Mouse (Mus musculus) CH12.LX (cell line): ENCODE results near the gene Nprl3. TPM values are rescaled to one million over a fixed set of nuclear protein-coding genes. Genes with fewer than 3 reads are reported as not detected.

ENCODE experiments used
- DNase-seq: peaks from one replicate; pipeline ENCODE4 v3.0.0-alpha.2; 2013; ENCODE audit errors: extremely low read depth
- H3K27ac ChIP-seq: 2 replicates; pipeline ENCODE4 v1.5.1; 2012; ENCODE audit warnings: low read depth, mild to moderate bottlenecking, control low read depth, moderate library complexity; ENCODE audit not compliant: insufficient read depth
- H3K27me3 ChIP-seq: replicated peaks from 2 replicates; pipeline ENCODE3; 2012; ENCODE audit warnings: inconsistent platforms
- H3K36me3 ChIP-seq, 2 experiments: replicated peaks in 1 of 2; 2 replicates each; pipeline versions ENCODE3 to v1.6.1; 2012; ENCODE audit warnings: inconsistent platforms in 1 of 2, low read length in 1 of 2, mild to moderate bottlenecking in 1 of 2, mixed read lengths in 1 of 2, moderate library complexity in 1 of 2; ENCODE audit not compliant: control insufficient read depth in 1 of 2, insufficient read depth in 1 of 2
- H3K4me1 ChIP-seq, 2 experiments: 2 replicates each; pipeline ENCODE4 v1.6.1; 2012; ENCODE audit warnings: inconsistent platforms in 1 of 2, moderate library complexity in 1 of 2; ENCODE audit not compliant: insufficient read depth in 2 of 2, control insufficient read depth in 1 of 2
- H3K4me2 ChIP-seq: 2 replicates; pipeline ENCODE4 v1.6.1; 2012; ENCODE audit warnings: low read depth, mild to moderate bottlenecking, control low read depth; ENCODE audit not compliant: poor library complexity, insufficient read depth, severe bottlenecking
- H3K4me3 ChIP-seq, 3 experiments: fragments of 150-350 bp in 1 of 3; sonication (generic) in 1 of 3; replicated peaks in 1 of 3; 2 replicates each; pipeline versions ENCODE3 to v1.5.1; 2011 to 2012; ENCODE audit warnings: low read depth in 2 of 3, low read length in 2 of 3, mild to moderate bottlenecking in 2 of 3, moderate library complexity in 2 of 3, control low read depth in 1 of 3, improper control_type of control experiment in 1 of 3, inconsistent platforms in 1 of 3, mixed read lengths in 1 of 3; ENCODE audit not compliant: poor library complexity in 1 of 3
- H3K79me2 ChIP-seq: replicated peaks from 2 replicates; pipeline ENCODE4 v1.6.1; 2012; ENCODE audit warnings: mild to moderate bottlenecking, moderate library complexity; ENCODE audit not compliant: control insufficient read depth, poor library complexity, insufficient read depth, severe bottlenecking; ENCODE audit errors: extremely low read depth
- H3K9ac ChIP-seq: 2 replicates; pipeline ENCODE4 v1.6.1; 2012; ENCODE audit warnings: low read depth, mild to moderate bottlenecking, control low read depth, moderate library complexity; ENCODE audit not compliant: insufficient read depth
- H3K9me3 ChIP-seq: replicated peaks from 2 replicates; pipeline ENCODE3; 2012; ENCODE audit warnings: low read length, inconsistent platforms, mixed read lengths
- BHLHE40 ChIP-seq: IDR thresholded peaks from 2 replicates; pipeline ENCODE4 v1.6.1; 2011; ENCODE audit warnings: mild to moderate bottlenecking, low read depth, low read length, improper control_type of control experiment
- E2F4 ChIP-seq: IDR thresholded peaks from 2 replicates; pipeline ENCODE4 v1.6.1; 2011; ENCODE audit warnings: low read depth, low read length, improper control_type of control experiment; ENCODE audit not compliant: insufficient replicate concordance
- ETS1 ChIP-seq: conservative IDR thresholded peaks from 2 replicates; pipeline ENCODE4 v1.6.1; 2012; ENCODE audit warnings: low read depth, mild to moderate bottlenecking, inconsistent platforms, low read length, improper control_type of control experiment, moderate library complexity
- MAZ ChIP-seq: IDR thresholded peaks from 2 replicates; pipeline ENCODE4 v1.6.1; 2012; ENCODE audit warnings: low read depth, mild to moderate bottlenecking, inconsistent platforms, low read length, improper control_type of control experiment, moderate library complexity
- MXI1 ChIP-seq: IDR thresholded peaks from 2 replicates; pipeline ENCODE4 v1.6.1; 2011; ENCODE audit warnings: mild to moderate bottlenecking, low read depth, low read length, improper control_type of control experiment
- MYC ChIP-seq: IDR thresholded peaks from 2 replicates; pipeline ENCODE4 v1.6.1; 2011; ENCODE audit warnings: low read depth, mild to moderate bottlenecking, improper control_type of control experiment, low read length
- POLR2AphosphoS2 ChIP-seq: IDR thresholded peaks from 2 replicates; pipeline ENCODE4 v1.6.1; 2011; ENCODE audit warnings: low read depth, low read length, improper control_type of control experiment
- SIN3A ChIP-seq: IDR thresholded peaks from 2 replicates; pipeline ENCODE4 v1.6.1; 2012; ENCODE audit warnings: low read length, improper control_type of control experiment, inconsistent platforms
- TBP ChIP-seq: conservative IDR thresholded peaks from 2 replicates; pipeline ENCODE4 v1.6.1; 2011; ENCODE audit warnings: low read depth, low read length, improper control_type of control experiment
- USF1 ChIP-seq: IDR thresholded peaks from 2 replicates; pipeline ENCODE4 v1.6.1; 2014; ENCODE audit warnings: low read depth, mild to moderate bottlenecking, inconsistent platforms, low read length, improper control_type of control experiment
- dilution Hi-C: fragments of 300-500 bp; cut with MboI; formaldehyde crosslinking; loops from 2 replicates; pipeline ENCODE4 v1.14.3; 2020; ENCODE audit warnings: low sequenced_read_pairs; ENCODE audit not compliant: extremely low pct_unique_long_range_greater_than_20kb, extremely low pct_ligation_motif_present
- in situ Hi-C: fragments of 300-500 bp; cut with MboI; formaldehyde crosslinking; loops from 3 replicates; pipeline ENCODE4 v1.14.3; 2019; ENCODE audit warnings: low sequenced_read_pairs, low pct_ligation_motif_present, low pct_unique_long_range_greater_than_20kb, mixed read lengths
- polyA plus RNA-seq: library from polyadenylated mRNA; unstranded; fragments of >175 nt; gene quantifications from 2 replicates; pipeline ENCODE4 v1.2.1, GENCODE M21; 2012; ENCODE audit warnings: low read depth; ENCODE audit not compliant: insufficient read length
- total RNA-seq, 2 experiments: library from RNA; depleted of rRNA; stranded (reverse); fragments of 300-350 nt in 1 of 2; fragments of >200 nt in 1 of 2; gene quantifications; 2 replicates each; pipeline ENCODE4 v1.2.3; 2012 to 2014

Gene Nprl3
- total and polyA plus RNA-seq, 3 experiments, result 47.9 to 79.8 (median 51.7) TPM

DNA sequence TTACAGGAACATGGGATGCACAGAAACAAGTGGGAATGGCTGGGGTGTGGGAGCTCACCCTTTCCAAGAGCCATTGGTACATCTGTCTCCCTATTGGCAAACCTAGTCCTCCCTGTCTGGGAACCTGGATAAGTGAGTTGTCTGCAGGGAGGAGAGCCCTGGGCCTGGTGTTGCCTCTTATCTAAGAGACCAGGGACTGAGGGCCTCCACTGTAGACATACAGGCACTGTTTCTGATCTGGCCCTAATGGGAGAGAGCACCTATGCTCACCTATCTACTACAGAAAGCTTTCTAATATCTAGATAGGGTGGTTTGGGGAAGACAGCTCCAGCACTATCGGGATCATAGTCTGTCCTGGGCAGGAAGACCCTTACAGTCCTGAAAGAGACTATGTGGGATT, 11.4 kb downstream of the Nprl3 start:
- no peak overlapping the region for H3K27ac ChIP-seq
- no peak overlapping the region for H3K4me2 ChIP-seq
- H3K36me3 ChIP-seq, result peaks cover 57 to 91% of the 10 kb centered on the region in 2 experiments

DNA sequence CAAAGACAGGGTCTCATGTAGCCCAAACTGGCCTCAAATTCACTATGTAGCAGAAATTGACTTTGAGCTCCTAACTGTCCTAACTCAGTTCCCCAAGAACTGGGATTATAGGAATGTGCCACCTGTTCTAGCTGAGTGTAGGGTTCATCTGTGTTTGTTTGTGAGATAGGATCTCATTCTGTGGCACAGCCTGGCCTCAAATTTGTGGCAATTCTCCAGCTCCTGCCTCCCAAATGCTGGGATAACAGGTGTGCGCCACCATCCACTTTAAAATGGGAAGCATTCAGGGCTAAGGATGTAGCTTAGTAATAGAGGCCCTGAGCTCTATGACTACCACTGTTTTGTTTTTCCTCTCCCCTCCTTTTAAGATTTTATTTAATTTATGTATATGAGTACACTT, 14.4 kb downstream of the Nprl3 start:
- peaks cover 61 to 94% of the 10 kb centered on the region in 2 experiments for H3K36me3 ChIP-seq
- H3K4me1 ChIP-seq, result peaks cover 0 to 12% of the 10 kb centered on the region in 2 experiments; a peak in 1 of 4 replicates
- no peak for DNase-seq
- in situ Hi-C loops (loop anchor here (5.0 kb wide), 2 partner anchors 34 to 64 kb away; partner anchors contain the start of gene Hbq1b), dilution Hi-C loops (no loop called here)
- TF ChIP-seq TBP, result no peak
- no peak for TF ChIP-seq MYC
- no peak for TF ChIP-seq SIN3A
- TF ChIP-seq BHLHE40, result no peak
- no peak for TF ChIP-seq POLR2AphosphoS2
- TF ChIP-seq ETS1, result no peak
- TF ChIP-seq MAZ, result no peak
- H3K9ac ChIP-seq, result no peak overlapping the region
- no peak overlapping the region for H3K27ac ChIP-seq
- no peaks in the 10 kb centered on the region for H3K27me3 ChIP-seq
- H3K4me3 ChIP-seq, result no peak overlapping the region
- H3K79me2 ChIP-seq, result no peaks in the 10 kb centered on the region
- no peaks in the 10 kb centered on the region for H3K9me3 ChIP-seq
- no peak overlapping the region for H3K4me2 ChIP-seq

More for the DNA sequence above, 11.4 kb downstream of the Nprl3 start:
- Histone ChIP-seq H3K4me1 (peaks cover 0 to 12% of the 10 kb centered on the region in 2 experiments; a peak in 1 of 4 replicates), H3K27me3 (no peaks in the 10 kb centered on the region), H3K9me3 (no peaks in the 10 kb centered on the region), H3K79me2 (no peaks in the 10 kb centered on the region), H3K9ac (no peak overlapping the region), H3K4me3 (no peak overlapping the region)
- no peak for TF ChIP-seq E2F4
- in situ Hi-C loops, result no loop called here
- dilution Hi-C loops, result no loop called here
- no peak for DNase-seq

DNA sequence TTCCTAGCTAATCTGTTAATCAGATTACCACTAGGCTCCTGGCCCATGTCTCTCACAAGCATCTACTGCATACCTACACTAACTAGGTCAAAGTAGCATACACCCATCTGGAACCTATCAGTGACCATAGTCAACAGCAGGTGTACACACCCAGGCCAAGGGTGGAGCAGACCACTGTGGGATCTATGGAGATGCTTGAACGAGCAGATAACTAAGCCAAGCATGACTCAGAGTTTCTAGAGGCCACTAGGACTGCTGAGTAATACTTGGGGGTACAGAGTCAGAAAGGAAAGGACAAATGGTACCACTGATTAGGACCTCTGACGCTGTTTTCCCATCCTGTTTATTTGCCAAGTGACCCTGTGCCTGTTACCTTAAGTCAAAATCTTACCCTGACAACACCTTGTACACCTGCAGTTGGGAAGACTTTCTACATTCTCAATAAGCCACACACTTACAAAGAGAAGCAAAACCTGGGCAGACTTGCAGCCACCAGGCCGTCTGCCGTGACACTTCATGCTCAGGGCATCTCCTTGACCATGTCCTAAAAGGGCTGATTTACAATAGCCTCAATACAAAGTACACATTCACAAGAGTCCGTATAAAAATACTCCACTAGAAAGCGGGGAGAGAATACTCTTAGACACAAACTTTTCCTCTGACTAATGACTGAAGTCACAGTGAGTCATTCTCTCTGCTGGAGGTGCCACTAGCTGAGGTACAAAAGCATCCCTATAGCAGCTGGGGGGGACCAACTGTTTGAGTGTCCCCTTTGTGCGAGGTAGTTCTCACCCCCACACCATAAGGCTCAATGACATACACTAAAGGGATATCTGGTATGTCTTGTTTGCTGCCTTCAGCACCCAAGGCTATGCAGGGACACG, 16.4 kb downstream of the Nprl3 start:
- Histone ChIP-seq H3K27ac (no peak overlapping the region), H3K9me3 (no peaks in the 10 kb centered on the region), H3K79me2 (no peaks in the 10 kb centered on the region), H3K27me3 (no peaks in the 10 kb centered on the region), H3K36me3 (peaks cover 75 to 98% of the 10 kb centered on the region in 2 experiments), H3K4me1 (peaks cover 0 to 27% of the 10 kb centered on the region in 2 experiments; a peak in 2 of 4 replicates), H3K9ac (no peak overlapping the region), H3K4me3 (no peak overlapping the region), H3K4me2 (no peak overlapping the region)
- DNase-seq, result no peak
- no peak for TF ChIP-seq MXI1
- TF ChIP-seq SIN3A, result no peak
- 0 out of 2 replicates have a peak, but pooled peaks have one; percentile 18 for TF ChIP-seq ETS1
- no peak for TF ChIP-seq USF1
- dilution Hi-C loops (no loop called here), in situ Hi-C loops (loop anchor here (5.0 kb wide), 2 partner anchors 36 to 66 kb away; partner anchors contain the start of gene Hbq1b)
